Mouse (Mus musculus): ENCODE measurements around the gene Epc2. TPM values are rescaled to one million over a fixed set of nuclear protein-coding genes. Genes with fewer than 3 reads are reported as not detected.

The Epc2 gene
- polyA plus RNA-seq (2017; shearing (Covaris generic)): 6.9 TPM

GRCm38 (mm10) chr2:49450931-49451636, at the start of gene Epc2:
TSS of gene Epc2 (plus strand) at chr2:49451486.

Other genes with a start within 250 kb of the Epc2 start
- gene Kif5c, start 167.8 kb downstream of the Epc2 start, polyA plus RNA-seq (2017; shearing (Covaris generic)): 5.1 TPM

Measured in effector memory CD4-positive, alpha-beta T cell, adult 5 months (primary cell).